Mouse (Mus musculus) bone marrow, adult 2 months (tissue): ENCODE results near the gene Lrrc73.
A peak's percentile ranks its signal among the peaks of the same experiment; 100 is the strongest.

Experiments used
- CTCF ChIP-seq: fragments of 200-500 bp; IDR thresholded peaks from 2 replicates; pipeline ENCODE4 v1.5.1; 2011; ENCODE audit warnings: low read length, control low read depth; ENCODE audit not compliant: control insufficient read depth, insufficient read depth
- POLR2A ChIP-seq: fragments of 200-500 bp; IDR thresholded peaks from 2 replicates; pipeline ENCODE4 v1.6.1; 2011; ENCODE audit warnings: low read depth, mild to moderate bottlenecking, control low read depth, low read length, borderline replicate concordance; ENCODE audit not compliant: control insufficient read depth

DNA sequence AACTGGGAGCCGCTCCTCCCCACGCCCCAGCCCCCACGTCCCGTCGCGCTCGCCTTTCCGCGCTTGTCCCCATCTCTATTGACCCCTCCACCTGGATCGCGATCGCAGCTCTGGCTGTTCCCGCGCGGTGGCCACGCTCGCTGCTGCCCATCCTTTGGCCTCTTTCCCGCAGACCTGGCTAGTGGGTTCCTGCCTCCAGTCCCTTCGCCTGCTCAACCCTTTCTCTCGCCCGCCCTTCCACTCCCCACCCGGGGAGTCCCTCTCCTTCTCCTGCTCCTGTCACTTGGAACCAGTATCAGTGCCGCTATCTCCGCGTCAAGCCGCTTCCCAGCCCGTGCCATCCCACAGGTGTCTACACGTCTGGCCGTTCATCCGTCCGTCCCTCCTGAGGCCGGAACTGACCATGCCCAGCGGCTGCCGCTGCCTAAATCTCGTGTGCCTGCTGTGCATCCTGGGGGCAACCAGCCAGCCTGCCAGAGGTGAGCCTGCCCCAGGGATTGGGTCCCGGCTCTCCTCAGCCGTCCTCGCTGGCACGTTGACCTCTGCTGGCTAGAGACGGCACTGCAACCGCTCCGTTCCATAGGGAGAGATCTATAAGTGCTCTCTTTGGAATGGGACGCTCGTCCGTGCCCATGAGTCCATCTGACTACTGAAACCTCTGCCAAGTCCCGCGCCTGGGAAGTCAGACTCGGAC is 45.0 kb downstream of the Lrrc73 start:
- TF ChIP-seq POLR2A (no peak), CTCF (peak; percentile 71)
